Mouse (Mus musculus) ovary, postnatal 10 days (tissue): ENCODE measurements around the gene Aktip.

Experiments used
- DNase-seq: peaks from one replicate; pipeline ENCODE4 v3.0.0; 2022; ENCODE audit warnings: low spot score

Gene Aktip

GRCm38 (mm10) chr8:91199876-91200275 is at the start of gene Aktip:
Gene Aktip, minus strand, starts transcription at chr8:91199976.
- DNase-seq: no peak

GRCm38 (mm10) chr8:91245821-91246454 is 46.2 kb upstream of the Aktip start:
- DNase-seq: no peak

- no peak for DNase-seq
Measured at GRCm38 (mm10) chr8:91242721-91243120, 42.9 kb upstream of the Aktip start.

- DNase-seq: no peak
Measured at GRCm38 (mm10) chr8:91241873-91242519, 42.2 kb upstream of the Aktip start.

- DNase-seq: no peak
Measured at GRCm38 (mm10) chr8:91241371-91241770, 41.6 kb upstream of the Aktip start.

- DNase-seq: no peak
Measured at GRCm38 (mm10) chr8:91237191-91237590, 37.4 kb upstream of the Aktip start.

GRCm38 (mm10) chr8:91234097-91234496 is 34.3 kb upstream of the Aktip start:
- no peak for DNase-seq

- no peak for DNase-seq
Measured at GRCm38 (mm10) chr8:91227421-91227841, 27.7 kb upstream of the Aktip start.

GRCm38 (mm10) chr8:91224227-91224626 is 24.5 kb upstream of the Aktip start:
- DNase-seq: no peak

- no peak for DNase-seq
Measured at GRCm38 (mm10) chr8:91221841-91222240, 22.1 kb upstream of the Aktip start.

- DNase-seq: no peak
Measured at GRCm38 (mm10) chr8:91218271-91218670, 18.5 kb upstream of the Aktip start.

- DNase-seq: no peak
Measured at GRCm38 (mm10) chr8:91217062-91217905, 17.5 kb upstream of the Aktip start.

GRCm38 (mm10) chr8:91214287-91214686 is 14.5 kb upstream of the Aktip start:
- DNase-seq: no peak

GRCm38 (mm10) chr8:91212948-91213347 is 13.2 kb upstream of the Aktip start:
- no peak for DNase-seq

- no peak for DNase-seq
Measured at GRCm38 (mm10) chr8:91209658-91210057, 9.9 kb upstream of the Aktip start.

- no peak for DNase-seq
Measured at GRCm38 (mm10) chr8:91207676-91208075, 7.9 kb upstream of the Aktip start.

- DNase-seq: no peak
Measured at GRCm38 (mm10) chr8:91205897-91206296, 6.1 kb upstream of the Aktip start.

- DNase-seq: no peak
Measured at GRCm38 (mm10) chr8:91201184-91201583, 1.4 kb upstream of the Aktip start.

- no peak for DNase-seq
Measured at GRCm38 (mm10) chr8:91198036-91198435, 1.7 kb downstream of the Aktip start.

- no peak for DNase-seq
Measured at GRCm38 (mm10) chr8:91197233-91197632, 2.5 kb downstream of the Aktip start.

- DNase-seq: no peak
Measured at GRCm38 (mm10) chr8:91196661-91197060, 3.1 kb downstream of the Aktip start.

- DNase-seq: no peak
Measured at GRCm38 (mm10) chr8:91194081-91194480, 5.7 kb downstream of the Aktip start.

GRCm38 (mm10) chr8:91192941-91193340 is 6.8 kb downstream of the Aktip start:
- no peak for DNase-seq
